Mouse (Mus musculus) CH12.LX (cell line): ENCODE measurements at regions not wholly inside any gene's neighbourhood (a gene's known extent, or its start where the extent isn't known, plus 50 kb on each side); places are given as distances from the start of the nearest gene placed in this dataset.

Source experiments
- DNase-seq: peaks from one replicate; pipeline ENCODE4 v3.0.0-alpha.2; 2013; ENCODE audit errors: extremely low read depth
- H3K27ac ChIP-seq: 2 replicates; pipeline ENCODE4 v1.5.1; 2012; ENCODE audit warnings: low read depth, mild to moderate bottlenecking, control low read depth, moderate library complexity; ENCODE audit not compliant: insufficient read depth
- H3K27me3 ChIP-seq: replicated peaks from 2 replicates; pipeline ENCODE3; 2012; ENCODE audit warnings: inconsistent platforms
- H3K36me3 ChIP-seq, 2 experiments: replicated peaks in 1 of 2; 2 replicates each; pipeline versions ENCODE3 to v1.6.1; 2012; ENCODE audit warnings: inconsistent platforms in 1 of 2, low read length in 1 of 2, mild to moderate bottlenecking in 1 of 2, mixed read lengths in 1 of 2, moderate library complexity in 1 of 2; ENCODE audit not compliant: control insufficient read depth in 1 of 2, insufficient read depth in 1 of 2
- H3K4me1 ChIP-seq, 2 experiments: 2 replicates each; pipeline ENCODE4 v1.6.1; 2012; ENCODE audit warnings: inconsistent platforms in 1 of 2, moderate library complexity in 1 of 2; ENCODE audit not compliant: insufficient read depth in 2 of 2, control insufficient read depth in 1 of 2
- H3K4me2 ChIP-seq: 2 replicates; pipeline ENCODE4 v1.6.1; 2012; ENCODE audit warnings: low read depth, mild to moderate bottlenecking, control low read depth; ENCODE audit not compliant: poor library complexity, insufficient read depth, severe bottlenecking
- H3K4me3 ChIP-seq, 3 experiments: fragments of 150-350 bp in 1 of 3; sonication (generic) in 1 of 3; replicated peaks in 1 of 3; 2 replicates each; pipeline versions ENCODE3 to v1.5.1; 2011 to 2012; ENCODE audit warnings: low read depth in 2 of 3, low read length in 2 of 3, mild to moderate bottlenecking in 2 of 3, moderate library complexity in 2 of 3, control low read depth in 1 of 3, improper control_type of control experiment in 1 of 3, inconsistent platforms in 1 of 3, mixed read lengths in 1 of 3; ENCODE audit not compliant: poor library complexity in 1 of 3
- H3K79me2 ChIP-seq: replicated peaks from 2 replicates; pipeline ENCODE4 v1.6.1; 2012; ENCODE audit warnings: mild to moderate bottlenecking, moderate library complexity; ENCODE audit not compliant: control insufficient read depth, poor library complexity, insufficient read depth, severe bottlenecking; ENCODE audit errors: extremely low read depth
- H3K9ac ChIP-seq: 2 replicates; pipeline ENCODE4 v1.6.1; 2012; ENCODE audit warnings: low read depth, mild to moderate bottlenecking, control low read depth, moderate library complexity; ENCODE audit not compliant: insufficient read depth
- H3K9me3 ChIP-seq: replicated peaks from 2 replicates; pipeline ENCODE3; 2012; ENCODE audit warnings: low read length, inconsistent platforms, mixed read lengths
- BHLHE40 ChIP-seq: IDR thresholded peaks from 2 replicates; pipeline ENCODE4 v1.6.1; 2011; ENCODE audit warnings: mild to moderate bottlenecking, low read depth, low read length, improper control_type of control experiment
- CHD2 ChIP-seq: IDR thresholded peaks from 2 replicates; pipeline ENCODE4 v1.6.1; 2011; ENCODE audit warnings: low read length, improper control_type of control experiment
- CTCF ChIP-seq, 2 experiments: IDR thresholded peaks in 1 of 2; conservative IDR thresholded peaks in 1 of 2; 2 replicates each; pipeline ENCODE4 v1.5.1; 2011 to 2012; ENCODE audit warnings: low read depth in 2 of 2, low read length in 2 of 2, improper control_type of control experiment in 1 of 2, inconsistent platforms in 1 of 2, mild to moderate bottlenecking in 1 of 2, moderate library complexity in 1 of 2
- ETS1 ChIP-seq: conservative IDR thresholded peaks from 2 replicates; pipeline ENCODE4 v1.6.1; 2012; ENCODE audit warnings: low read depth, mild to moderate bottlenecking, inconsistent platforms, low read length, improper control_type of control experiment, moderate library complexity
- HCFC1 ChIP-seq: IDR thresholded peaks from 2 replicates; pipeline ENCODE4 v1.6.1; 2012; ENCODE audit warnings: low read depth, mild to moderate bottlenecking, inconsistent platforms, low read length, improper control_type of control experiment
- JUN ChIP-seq: IDR thresholded peaks from 2 replicates; pipeline ENCODE4 v1.6.1; 2011; ENCODE audit warnings: low read depth, mild to moderate bottlenecking, low read length, improper control_type of control experiment, moderate library complexity; ENCODE audit not compliant: insufficient read depth
- JUND ChIP-seq: conservative IDR thresholded peaks from 2 replicates; pipeline ENCODE4 v1.6.1; 2011; ENCODE audit warnings: low read depth, low read length, improper control_type of control experiment
- KAT2A ChIP-seq: IDR thresholded peaks from 2 replicates; pipeline ENCODE4 v1.6.1; 2012; ENCODE audit warnings: low read length, improper control_type of control experiment, inconsistent platforms; ENCODE audit not compliant: insufficient replicate concordance
- MAZ ChIP-seq: IDR thresholded peaks from 2 replicates; pipeline ENCODE4 v1.6.1; 2012; ENCODE audit warnings: low read depth, mild to moderate bottlenecking, inconsistent platforms, low read length, improper control_type of control experiment, moderate library complexity
- MEF2A ChIP-seq: IDR thresholded peaks from 2 replicates; pipeline ENCODE4 v1.6.1; 2014; ENCODE audit warnings: low read depth, mild to moderate bottlenecking, inconsistent platforms, low read length, improper control_type of control experiment, borderline replicate concordance
- MXI1 ChIP-seq: IDR thresholded peaks from 2 replicates; pipeline ENCODE4 v1.6.1; 2011; ENCODE audit warnings: mild to moderate bottlenecking, low read depth, low read length, improper control_type of control experiment
- SMC3 ChIP-seq: IDR thresholded peaks from 2 replicates; pipeline ENCODE4 v1.6.1; 2011; ENCODE audit warnings: low read depth, low read length, improper control_type of control experiment
- TBP ChIP-seq: conservative IDR thresholded peaks from 2 replicates; pipeline ENCODE4 v1.6.1; 2011; ENCODE audit warnings: low read depth, low read length, improper control_type of control experiment
- UBTF ChIP-seq: IDR thresholded peaks from 2 replicates; pipeline ENCODE4 v1.6.1; 2012; ENCODE audit warnings: low read depth, mild to moderate bottlenecking, inconsistent platforms, low read length, improper control_type of control experiment, moderate library complexity
- USF1 ChIP-seq: IDR thresholded peaks from 2 replicates; pipeline ENCODE4 v1.6.1; 2014; ENCODE audit warnings: low read depth, mild to moderate bottlenecking, inconsistent platforms, low read length, improper control_type of control experiment
- ZC3H11A ChIP-seq: IDR thresholded peaks from 2 replicates; pipeline ENCODE4 v1.6.1; 2012; ENCODE audit warnings: low read depth, mild to moderate bottlenecking, inconsistent platforms, low read length, improper control_type of control experiment
- ZNF384 ChIP-seq: IDR thresholded peaks from 2 replicates; pipeline ENCODE4 v1.6.1; 2012; ENCODE audit warnings: low read depth, low read length, improper control_type of control experiment, inconsistent platforms
- dilution Hi-C: fragments of 300-500 bp; cut with MboI; formaldehyde crosslinking; loops from 2 replicates; pipeline ENCODE4 v1.14.3; 2020; ENCODE audit warnings: low sequenced_read_pairs; ENCODE audit not compliant: extremely low pct_unique_long_range_greater_than_20kb, extremely low pct_ligation_motif_present
- in situ Hi-C: fragments of 300-500 bp; cut with MboI; formaldehyde crosslinking; loops from 3 replicates; pipeline ENCODE4 v1.14.3; 2019; ENCODE audit warnings: low sequenced_read_pairs, low pct_ligation_motif_present, low pct_unique_long_range_greater_than_20kb, mixed read lengths

DNA sequence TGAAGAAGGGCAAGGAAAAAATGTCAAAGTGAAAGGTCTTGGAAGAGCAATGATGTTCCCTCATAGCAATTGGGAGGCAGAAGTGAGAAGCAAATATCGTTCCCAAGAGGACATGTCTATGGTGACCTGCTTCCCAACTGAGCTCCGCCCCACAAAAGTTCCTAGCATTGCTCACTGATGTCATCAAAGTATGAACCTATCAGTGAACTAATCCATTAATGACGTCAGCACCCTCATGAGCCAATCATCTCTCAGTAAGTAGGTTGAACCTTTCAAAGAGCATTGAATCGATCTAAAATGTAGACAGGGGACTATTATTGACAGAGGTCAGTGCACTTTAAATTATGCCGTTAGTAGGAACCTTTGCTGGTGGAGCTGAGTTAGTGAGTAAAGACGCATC is 267.4 kb downstream of the 1700009N14Rik start:
- no peaks in the 10 kb centered on the region for H3K27me3 ChIP-seq

DNA sequence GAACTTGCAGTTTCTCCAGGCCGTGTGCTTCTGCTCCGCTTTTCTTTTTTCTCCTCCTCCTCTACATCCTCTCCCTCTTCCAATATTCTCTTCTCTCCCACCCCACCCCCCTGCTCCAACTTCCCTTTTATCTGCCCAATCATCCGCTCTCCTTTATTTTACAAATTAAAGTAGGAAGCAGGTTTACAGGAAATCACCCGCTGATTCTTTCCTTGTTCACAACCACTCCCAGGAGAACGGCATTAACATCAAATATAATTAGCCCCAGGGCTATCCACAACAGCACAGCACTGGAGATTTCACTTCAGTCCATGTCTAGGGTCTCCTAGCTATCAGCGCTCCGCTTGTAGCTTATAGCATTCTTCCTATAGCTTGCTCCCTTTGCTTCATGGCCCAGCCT is 268.6 kb downstream of the 1700009N14Rik start:
- dilution Hi-C loops = no loop called here
- peaks cover 4% of the 10 kb centered on the region for H3K9me3 ChIP-seq
- no peaks in the 10 kb centered on the region for H3K79me2 ChIP-seq
- no peaks in the 10 kb centered on the region for H3K4me1 ChIP-seq
- H3K4me3 ChIP-seq = no peak overlapping the region
- no peak overlapping the region for H3K9ac ChIP-seq
- no peaks in the 10 kb centered on the region for H3K36me3 ChIP-seq
- no peaks in the 10 kb centered on the region for H3K27me3 ChIP-seq
- no peak overlapping the region for H3K27ac ChIP-seq
- no peak for TF ChIP-seq CTCF (conservative IDR thresholded peaks at IDR 0.05 in 1 of 2, IDR thresholded peaks at IDR 0.05 in 1 of 2; ENCODE audit: low read depth in 2 of 2, low read length in 2 of 2)
- TF ChIP-seq CHD2 = no peak
- TF ChIP-seq, all 38 proteins: peak for 0
- DNase-seq = no peak
- H3K4me2 ChIP-seq = no peak overlapping the region
- in situ Hi-C loops = no loop called here

More for the DNA sequence above, 267.4 kb downstream of the 1700009N14Rik start:
- dilution Hi-C loops = no loop called here
- DNase-seq = no peak
- Histone ChIP-seq H3K4me1 (no peaks in the 10 kb centered on the region), H3K9me3 (peaks cover 4% of the 10 kb centered on the region), H3K4me2 (no peak overlapping the region), H3K79me2 (no peaks in the 10 kb centered on the region), H3K27ac (no peak overlapping the region), H3K9ac (no peak overlapping the region), H3K36me3 (no peaks in the 10 kb centered on the region), H3K4me3 (no peak overlapping the region)
- TF ChIP-seq MEF2A (no peak), CTCF (conservative IDR thresholded peaks at IDR 0.05 in 1 of 2, IDR thresholded peaks at IDR 0.05 in 1 of 2; ENCODE audit: low read depth in 2 of 2, low read length in 2 of 2) (no peak), MAZ (no peak), BHLHE40 (no peak), MXI1 (no peak), ZNF384 (no peak), USF1 (no peak), ETS1 (no peak), UBTF (no peak), ZC3H11A (no peak), KAT2A (no peak), SMC3 (no peak), JUND (no peak), TBP (no peak), JUN (no peak), HCFC1 (no peak)
- in situ Hi-C loops = no loop called here
